Mouse (Mus musculus) layer of hippocampus, adult 9-11 months (tissue): ENCODE results near the gene Ppp1r14d.

Source experiments
- DNase-seq: peaks from one replicate; pipeline ENCODE4 v3.0.0; 2022

The Ppp1r14d gene

GRCm38 (mm10) chr2:119229775-119230704 is at the start of gene Ppp1r14d:
Ppp1r14d (minus strand) TSS chr2:119229906.
- DNase-seq, result no peak

- no peak for DNase-seq
Measured at GRCm38 (mm10) chr2:119277810-119278209, 48.1 kb upstream of the Ppp1r14d start.

GRCm38 (mm10) chr2:119276926-119277325 is 47.2 kb upstream of the Ppp1r14d start:
- DNase-seq, result no peak

GRCm38 (mm10) chr2:119274126-119274525 is 44.4 kb upstream of the Ppp1r14d start:
- DNase-seq, result no peak

GRCm38 (mm10) chr2:119270643-119271331 is 41.1 kb upstream of the Ppp1r14d start, which contains the start of gene Rhov:
Rhov (minus strand) TSS chr2:119271272.
- DNase-seq, result peak; percentile 57

- DNase-seq, result no peak
Measured at GRCm38 (mm10) chr2:119270286-119270642, 40.6 kb upstream of the Ppp1r14d start.

- DNase-seq, result no peak
Measured at GRCm38 (mm10) chr2:119263813-119264212, 34.1 kb upstream of the Ppp1r14d start.

- DNase-seq, result no peak
Measured at GRCm38 (mm10) chr2:119262978-119263377, 33.3 kb upstream of the Ppp1r14d start.

- no peak for DNase-seq
Measured at GRCm38 (mm10) chr2:119261326-119261725, 31.6 kb upstream of the Ppp1r14d start.

- DNase-seq, result no peak
Measured at GRCm38 (mm10) chr2:119260518-119260917, 30.8 kb upstream of the Ppp1r14d start.

- DNase-seq, result no peak
Measured at GRCm38 (mm10) chr2:119254976-119255375, 25.3 kb upstream of the Ppp1r14d start.

GRCm38 (mm10) chr2:119250826-119251478 is 21.2 kb upstream of the Ppp1r14d start:
- peak; percentile 59 for DNase-seq

GRCm38 (mm10) chr2:119250377-119250776 is 20.7 kb upstream of the Ppp1r14d start:
- DNase-seq, result no peak

- no peak for DNase-seq
Measured at GRCm38 (mm10) chr2:119249592-119250061, 19.9 kb upstream of the Ppp1r14d start.

- no peak for DNase-seq
Measured at GRCm38 (mm10) chr2:119247904-119248303, 18.2 kb upstream of the Ppp1r14d start.

GRCm38 (mm10) chr2:119245246-119245645 is 15.5 kb upstream of the Ppp1r14d start:
- DNase-seq, result no peak

GRCm38 (mm10) chr2:119242548-119242947 is 12.8 kb upstream of the Ppp1r14d start:
- no peak for DNase-seq

- no peak for DNase-seq
Measured at GRCm38 (mm10) chr2:119240819-119241186, 11.1 kb upstream of the Ppp1r14d start.

- no peak for DNase-seq
Measured at GRCm38 (mm10) chr2:119240075-119240818, 10.5 kb upstream of the Ppp1r14d start.

GRCm38 (mm10) chr2:119238671-119239070 is 9.0 kb upstream of the Ppp1r14d start:
- no peak for DNase-seq

GRCm38 (mm10) chr2:119237871-119238220 is 8.1 kb upstream of the Ppp1r14d start:
- DNase-seq, result no peak

- no peak for DNase-seq
Measured at GRCm38 (mm10) chr2:119237210-119237870, 7.6 kb upstream of the Ppp1r14d start, which contains the start of gene Spint1. Spint1 (plus strand) TSS chr2:119237362.
